Mouse (Mus musculus) cerebellum, adult 18-20 months (tissue): Measurements from ENCODE around the gene Gk5.
A peak's percentile ranks its signal among the peaks of the same experiment; 100 is the strongest.
"Not testable (repeated sequence)": the region's sequence is repeated elsewhere in the genome, so short reads cannot be mapped to it uniquely, and the experiment has no call there.

Experiments
- DNase-seq, 2 experiments: peaks; one replicate each; pipeline ENCODE4 v3.0.0; 2021

The Gk5 gene

DNA sequence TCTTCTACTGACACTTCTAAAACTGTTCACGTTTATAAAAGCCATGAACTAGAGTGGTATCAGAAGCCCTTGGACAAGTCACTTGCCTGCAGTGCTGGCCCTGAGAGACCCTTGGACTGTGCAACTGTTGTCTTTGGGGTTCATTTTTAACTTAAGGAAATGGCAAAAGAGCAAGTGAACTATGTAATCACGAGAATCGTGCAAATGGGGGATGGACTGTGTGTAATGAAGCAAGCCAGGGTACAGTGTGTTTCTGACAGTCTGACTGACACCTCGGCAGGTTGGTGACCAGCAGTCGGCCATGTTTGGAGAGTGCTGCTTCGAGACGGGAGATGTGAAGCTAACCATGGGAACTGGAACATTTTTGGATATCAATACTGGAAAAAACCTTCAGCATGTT is 33.6 kb downstream of the Gk5 start:
- DNase-seq = no peak

- no peak for DNase-seq
Measured at GRCm38 (mm10) chr9:96158431-96158830, 39.3 kb downstream of the Gk5 start.

DNA sequence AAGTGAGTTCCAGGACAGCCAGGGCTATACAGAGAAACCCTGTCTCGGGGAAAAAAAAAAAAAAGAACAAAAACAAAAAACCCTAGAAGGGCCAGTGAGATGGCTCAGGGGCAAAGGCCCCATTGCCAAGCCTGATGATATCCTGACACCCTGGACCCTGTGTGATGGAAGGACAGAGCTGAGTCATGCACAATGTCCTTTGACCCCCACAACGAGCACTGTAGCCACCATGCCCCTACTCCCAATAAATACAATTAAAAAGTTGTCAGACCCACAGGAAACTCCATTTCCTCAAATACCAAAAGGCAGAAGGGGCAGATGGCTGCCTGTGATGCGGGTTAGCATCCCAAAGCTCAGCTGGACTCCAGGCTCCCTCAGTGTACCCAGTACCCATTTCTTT is 39.9 kb downstream of the Gk5 start:
- DNase-seq = no peak

DNA sequence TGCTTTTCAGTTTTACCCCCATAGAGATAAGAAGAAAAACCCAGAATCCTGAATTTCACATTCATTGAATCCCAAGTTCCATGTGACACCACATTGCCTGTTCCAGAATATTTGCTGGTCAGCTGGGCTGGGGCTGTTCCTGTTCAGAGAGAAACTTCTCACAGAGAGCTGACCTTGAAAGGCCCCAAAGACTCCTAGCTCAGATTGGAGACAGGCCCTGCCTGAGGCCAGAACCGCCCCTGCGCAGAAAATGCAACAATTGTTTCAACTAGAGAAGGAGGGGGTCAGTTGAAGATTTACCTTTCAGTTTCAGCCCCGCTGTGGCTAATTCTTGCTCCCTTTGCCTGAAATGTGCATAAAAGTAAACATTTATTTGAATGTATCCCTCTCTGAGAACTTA is 41.6 kb downstream of the Gk5 start:
- DNase-seq = no peak

- no peak for DNase-seq
Measured at GRCm38 (mm10) chr9:96162421-96162820, 43.3 kb downstream of the Gk5 start.

GRCm38 (mm10) chr9:96163443-96163842 is 44.3 kb downstream of the Gk5 start:
- no peak for DNase-seq

GRCm38 (mm10) chr9:96163983-96164382 is 44.8 kb downstream of the Gk5 start:
- not testable (repeated sequence) for DNase-seq

DNA sequence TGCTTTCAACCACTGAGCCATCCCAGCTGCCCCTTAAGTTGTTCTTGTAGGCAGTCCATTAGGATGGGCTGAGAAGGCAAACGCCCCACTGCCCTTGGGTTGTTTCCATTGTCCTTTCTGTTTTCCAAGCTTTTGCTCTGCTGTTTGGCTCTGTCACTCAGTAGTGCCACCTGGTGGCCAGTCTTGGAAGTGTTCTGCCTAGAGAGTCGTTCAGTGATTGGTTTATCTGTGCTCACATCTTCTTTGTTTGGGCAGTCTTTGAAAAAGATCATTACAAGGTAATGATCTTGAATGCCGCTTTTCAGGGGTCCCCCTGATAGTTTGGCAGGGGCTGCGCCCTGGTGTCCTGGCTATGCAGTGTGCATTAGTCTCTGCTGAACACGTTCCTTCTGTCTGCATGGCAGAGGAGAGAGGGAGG is 48.0 kb downstream of the Gk5 start:
- DNase-seq = peak; percentile 28 to 48

GRCm38 (mm10) chr9:96170600-96170999 is 51.4 kb downstream of the Gk5 start:
- no peak for DNase-seq

DNA sequence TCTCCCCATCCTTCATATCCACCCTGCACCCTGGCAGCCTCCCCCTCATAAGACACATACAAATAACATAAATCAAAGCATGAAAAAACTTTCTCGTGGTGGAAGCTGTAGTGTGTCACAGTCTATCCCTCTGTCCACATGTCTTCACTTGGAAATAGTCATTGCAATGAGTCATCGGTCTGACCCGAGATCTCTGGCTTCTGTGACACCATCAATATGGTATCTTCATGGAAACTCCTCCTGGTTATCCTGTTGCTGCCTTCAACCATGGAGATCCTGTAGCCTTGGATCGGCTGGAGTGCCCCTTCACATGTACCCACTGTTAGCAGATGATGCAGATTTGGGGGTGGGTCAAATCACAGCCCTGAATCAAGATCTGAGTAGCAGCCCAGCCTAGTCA is 65.7 kb downstream of the Gk5 start:
- DNase-seq = no peak

- no peak for DNase-seq
Measured at GRCm38 (mm10) chr9:96186701-96187100, 67.5 kb downstream of the Gk5 start.

GRCm38 (mm10) chr9:96195885-96196622 is 76.9 kb downstream of the Gk5 start, which contains the start of gene Tfdp2:
Gene Tfdp2 (plus strand): TSS chr9:96196275.
- peak; percentile 90 to 92 for DNase-seq

DNA sequence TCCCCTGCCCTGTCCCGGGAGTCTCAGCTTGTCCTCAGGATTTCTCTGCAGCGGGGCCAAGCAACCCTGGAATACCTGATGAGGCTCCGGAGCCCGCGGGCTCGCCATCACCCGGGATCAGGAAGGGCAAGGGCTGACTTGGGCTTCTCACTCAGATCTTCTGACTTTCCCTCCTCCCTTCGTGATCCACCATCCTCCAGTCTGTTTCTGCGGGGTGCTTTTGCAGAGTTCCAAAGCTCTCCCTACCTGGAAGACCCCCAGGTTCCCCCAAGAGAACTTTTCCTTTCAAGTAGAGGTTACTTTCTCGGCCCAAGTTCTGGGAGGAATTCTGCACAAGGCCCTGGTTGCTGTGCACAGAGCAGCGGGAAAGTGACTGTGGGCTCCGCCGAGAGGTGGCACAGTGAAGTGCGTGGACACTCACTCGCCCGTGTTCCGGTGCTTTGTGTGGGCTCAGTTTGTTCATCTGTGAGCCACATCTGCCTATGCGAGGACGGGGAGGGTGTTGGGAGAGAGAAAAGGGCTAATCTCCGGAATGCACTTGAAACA is 77.5 kb downstream of the Gk5 start:
- DNase-seq = peak; percentile 61 to 63

- no peak for DNase-seq
Measured at GRCm38 (mm10) chr9:96197806-96198205, 78.6 kb downstream of the Gk5 start.

- no peak for DNase-seq
Measured at GRCm38 (mm10) chr9:96203663-96204062, 84.5 kb downstream of the Gk5 start.

DNA sequence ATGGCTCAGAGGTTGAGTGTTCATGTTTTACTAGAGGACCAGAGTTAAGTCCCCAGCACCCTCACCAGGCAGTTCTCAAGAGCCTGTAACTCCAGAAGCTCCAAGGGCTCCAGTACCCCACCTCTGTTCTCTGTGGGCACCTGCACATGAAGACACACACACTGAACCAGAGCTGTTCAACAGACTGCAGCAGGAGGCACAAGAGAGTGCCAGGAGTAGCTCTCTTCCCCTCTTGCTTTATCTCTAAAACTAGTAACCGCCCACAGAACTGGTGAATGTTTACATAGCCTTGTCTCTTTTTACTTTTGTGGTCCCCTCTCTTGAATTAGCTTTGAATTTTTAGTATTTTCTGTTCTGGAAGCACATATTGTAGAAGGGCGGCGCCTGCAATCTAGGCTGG is 88.3 kb downstream of the Gk5 start:
- DNase-seq = no peak

DNA sequence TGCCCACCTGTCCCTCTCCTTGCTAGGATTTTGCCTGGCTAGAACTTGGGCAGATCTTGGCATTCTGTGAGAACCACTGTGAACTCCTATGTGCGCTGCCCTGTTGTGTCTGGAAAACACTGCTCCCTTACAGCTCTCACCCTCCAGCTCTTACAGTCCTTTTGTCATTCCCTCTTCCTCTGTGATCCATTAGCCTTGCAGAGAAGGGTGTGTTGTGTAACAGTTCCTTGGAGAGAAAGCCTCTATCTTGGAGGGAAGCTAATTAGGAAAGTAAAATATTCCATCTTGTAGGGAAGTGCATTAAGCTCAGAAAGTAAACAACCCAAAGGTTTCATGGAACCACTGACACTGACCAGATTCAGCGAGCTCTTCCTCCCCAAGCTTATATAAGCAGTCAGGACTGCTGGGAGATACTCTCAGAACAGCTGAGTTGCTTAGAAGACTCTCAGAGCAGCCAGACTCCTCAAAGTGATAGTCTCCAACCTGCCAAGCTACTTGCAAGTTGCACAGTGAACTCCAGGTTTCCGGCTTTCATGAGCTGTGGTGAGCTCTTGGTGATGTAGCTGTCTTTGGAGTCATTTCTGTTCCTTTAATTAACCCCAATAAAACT is 94.0 kb downstream of the Gk5 start:
- no peak for DNase-seq

DNA sequence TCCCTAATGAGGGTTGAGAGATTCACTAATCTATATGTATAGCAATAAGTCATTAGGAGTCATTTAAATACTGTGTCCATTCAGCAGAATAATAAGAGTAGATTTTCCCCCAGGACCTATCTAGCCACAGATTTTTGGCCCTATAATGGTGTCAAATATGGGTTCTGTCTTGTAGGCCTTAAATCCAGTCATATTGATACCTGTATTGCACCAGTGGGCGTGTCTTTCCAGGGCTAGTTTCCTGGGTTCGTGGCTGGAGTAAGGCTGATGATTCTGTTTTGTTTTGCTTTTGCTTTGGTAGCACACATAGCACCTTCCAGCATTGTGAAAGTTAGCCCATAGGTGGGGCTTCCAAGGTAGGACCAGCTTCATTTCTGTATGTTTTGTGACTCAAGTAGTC is 95.0 kb downstream of the Gk5 start:
- DNase-seq = no peak

DNA sequence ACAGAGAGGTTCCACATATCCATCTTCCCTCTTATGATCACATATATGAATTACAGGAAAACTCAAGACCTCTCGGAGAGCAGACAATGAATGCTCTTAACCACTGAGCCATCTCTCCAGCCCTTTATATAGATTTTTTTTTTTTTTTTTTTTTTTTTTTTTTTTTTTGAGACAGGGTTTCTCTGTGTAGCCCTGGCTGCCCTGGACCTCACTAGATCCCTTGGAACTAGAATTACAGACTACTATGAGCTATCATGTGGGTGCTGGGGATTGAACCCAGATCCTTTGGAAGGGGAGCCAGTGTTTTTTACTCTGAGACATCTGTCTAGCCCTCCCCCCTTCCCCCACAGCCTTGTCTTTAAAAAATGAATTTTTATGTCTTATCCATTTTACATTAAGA is 98.1 kb downstream of the Gk5 start:
- no peak for DNase-seq

GRCm38 (mm10) chr9:96217799-96218198 is 98.6 kb downstream of the Gk5 start:
- no peak for DNase-seq

- no peak for DNase-seq
Measured at GRCm38 (mm10) chr9:96219114-96219669, 100.0 kb downstream of the Gk5 start.

GRCm38 (mm10) chr9:96220419-96220818 is 101.3 kb downstream of the Gk5 start:
- DNase-seq = no peak

- DNase-seq = no peak
Measured at GRCm38 (mm10) chr9:96223302-96223701, 104.1 kb downstream of the Gk5 start.

GRCm38 (mm10) chr9:96228285-96228684 is 109.1 kb downstream of the Gk5 start:
- DNase-seq = no peak
